Mouse (Mus musculus) telencephalon, adult 2 months (tissue): ENCODE measurements around the gene Taf4.
A peak's percentile ranks its signal among the peaks of the same experiment; 100 is the strongest.

Experiments
- DNase-seq: peaks from one replicate; pipeline ENCODE4 v3.0.0-alpha.2; 2011; ENCODE audit warnings: low read depth, low spot score

The Taf4 gene

DNA sequence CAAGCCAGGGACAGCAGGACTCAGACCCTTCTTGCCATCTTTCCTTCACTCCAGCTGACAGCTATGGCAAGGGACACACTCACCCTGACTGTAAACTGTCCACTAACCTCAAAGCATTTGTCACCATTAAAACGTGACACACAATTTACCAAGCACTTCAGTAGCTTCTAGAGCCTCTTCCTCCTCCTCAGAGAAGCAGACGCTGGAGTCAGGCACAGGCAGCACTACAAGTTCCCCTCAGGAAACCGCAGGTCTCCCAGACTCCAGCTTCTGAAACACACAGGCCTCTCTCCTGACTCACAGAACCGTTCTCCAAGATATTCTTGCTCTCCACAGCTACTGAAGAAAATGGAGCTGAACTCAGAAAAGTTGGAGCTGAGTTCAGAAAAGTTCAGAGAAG is 39.4 kb downstream of the Taf4 start:
- DNase-seq, result no peak

DNA sequence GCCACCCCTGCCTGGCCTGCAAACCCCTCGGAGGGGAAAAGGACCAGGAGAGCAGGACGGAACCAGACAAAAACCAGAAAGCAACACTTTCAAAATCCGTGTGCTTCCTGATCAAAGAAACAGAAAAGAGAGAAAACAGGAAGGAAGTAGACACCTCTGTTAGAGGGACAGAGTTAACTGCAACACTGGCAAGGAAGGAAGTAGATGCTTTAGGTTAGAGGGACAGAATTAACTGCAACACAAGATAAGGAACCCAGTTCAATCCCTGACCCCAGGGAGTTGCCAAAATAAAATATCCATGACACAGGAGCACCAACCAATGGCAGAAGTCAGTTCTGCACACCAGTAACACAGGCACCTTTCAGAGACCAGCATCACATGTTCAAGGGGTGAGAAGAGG is 42.3 kb downstream of the Taf4 start:
- DNase-seq, result no peak

DNA sequence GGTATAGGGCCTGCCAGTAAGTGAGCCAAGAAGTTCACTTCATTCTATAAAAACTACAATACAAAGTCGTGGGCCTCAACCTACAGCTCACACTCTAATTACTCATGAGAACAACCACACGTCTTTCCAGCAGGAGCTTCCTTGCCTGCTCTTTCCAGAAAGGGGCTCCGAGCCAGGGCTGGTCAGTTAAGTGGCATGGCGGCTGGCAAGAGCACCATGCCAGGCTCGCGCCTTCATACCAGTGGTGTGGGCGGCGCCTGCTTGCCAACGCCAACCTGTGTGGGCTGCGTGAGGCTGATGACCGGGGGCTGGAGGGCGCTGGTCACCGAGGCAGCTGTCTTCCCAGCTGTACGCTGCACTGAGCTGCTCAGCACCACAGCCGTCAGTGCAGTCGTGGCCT is 44.7 kb downstream of the Taf4 start:
- no peak for DNase-seq

DNA sequence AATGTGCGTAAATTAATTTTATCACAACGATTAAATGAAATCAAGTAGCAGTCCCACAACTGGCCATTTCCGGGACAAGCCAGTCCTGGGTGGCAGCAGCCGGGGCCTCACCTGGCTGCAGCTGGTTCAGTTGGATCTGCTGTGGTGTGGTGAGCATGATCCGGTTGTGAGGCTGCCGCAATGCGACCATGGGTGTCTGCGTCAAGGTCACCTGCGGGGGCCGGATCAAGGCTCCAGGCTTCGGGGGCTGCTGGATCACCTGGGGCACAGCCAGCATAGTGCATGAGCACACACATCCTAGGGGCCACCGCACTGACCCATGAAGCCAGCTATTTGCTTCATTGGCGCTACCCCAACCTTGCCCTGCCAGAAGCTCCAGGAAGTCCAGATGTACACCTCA is 47.3 kb downstream of the Taf4 start:
- no peak for DNase-seq

DNA sequence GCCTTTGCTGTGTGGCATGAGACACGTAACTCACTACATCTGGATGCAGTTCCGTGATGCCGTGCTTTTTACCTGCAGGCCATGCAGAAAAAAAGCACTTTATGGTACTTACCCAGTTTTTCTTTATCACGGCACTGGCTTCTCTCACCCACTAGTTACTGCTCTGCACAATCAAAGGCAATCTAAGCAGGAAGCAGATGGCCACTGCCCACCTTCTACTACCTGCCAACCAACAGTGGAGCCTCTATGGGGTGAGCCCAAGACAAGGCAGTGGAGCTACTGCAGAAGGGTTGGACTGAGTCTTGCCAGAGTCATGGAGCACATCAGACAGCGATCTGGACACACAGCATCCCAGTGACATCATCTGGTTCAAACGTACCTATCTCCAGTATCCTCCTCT is 52.4 kb downstream of the Taf4 start:
- peak; percentile 21 for DNase-seq

DNA sequence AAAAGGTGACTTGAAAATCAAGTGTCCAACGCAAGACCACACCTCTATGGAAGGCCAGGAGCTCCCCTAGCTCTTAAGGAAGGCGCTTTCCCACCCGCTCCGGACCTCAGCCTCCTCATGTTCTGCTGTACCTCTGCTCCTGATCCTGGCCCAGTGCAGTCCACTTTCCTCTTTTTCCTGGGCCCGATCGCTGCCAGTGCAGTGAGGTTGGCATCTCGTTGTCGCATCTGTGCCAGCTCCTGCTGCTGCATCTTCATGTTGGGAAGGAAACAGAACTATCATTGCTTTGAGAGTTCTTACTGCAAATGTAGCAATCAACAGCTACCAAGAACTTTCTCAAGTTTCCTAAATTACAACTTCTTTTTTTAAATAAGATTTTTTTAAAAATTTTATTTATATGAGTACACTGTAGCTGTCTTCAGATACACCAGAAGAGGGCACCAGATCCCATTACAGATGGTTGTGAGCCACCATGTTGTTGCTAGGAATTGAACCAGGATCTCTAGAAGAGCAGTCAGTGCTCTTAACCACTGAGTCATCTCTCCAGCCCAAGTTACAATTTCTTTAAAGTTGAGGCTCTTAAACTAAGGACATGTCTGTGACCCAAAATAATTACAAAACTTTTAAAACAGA is 55.3 kb downstream of the Taf4 start:
- no peak for DNase-seq

DNA sequence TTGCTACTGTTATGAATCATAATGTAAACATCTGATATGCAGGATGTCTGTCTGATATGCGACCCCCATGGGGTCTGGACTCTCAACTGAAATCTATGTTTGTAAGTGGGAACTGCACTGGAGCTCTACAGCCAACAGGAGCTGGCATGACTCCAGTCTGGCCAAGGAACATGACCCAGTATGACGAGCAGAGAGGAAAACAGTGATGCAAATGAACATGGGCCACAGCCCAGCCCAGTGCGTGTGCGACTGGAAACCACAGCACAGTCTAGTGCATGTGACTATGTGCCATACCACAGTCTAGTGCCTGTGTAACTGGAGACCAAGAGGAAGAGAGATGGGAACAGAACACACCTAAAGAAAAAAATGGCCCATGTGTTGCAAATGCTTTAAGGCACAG is 56.4 kb downstream of the Taf4 start:
- no peak for DNase-seq

DNA sequence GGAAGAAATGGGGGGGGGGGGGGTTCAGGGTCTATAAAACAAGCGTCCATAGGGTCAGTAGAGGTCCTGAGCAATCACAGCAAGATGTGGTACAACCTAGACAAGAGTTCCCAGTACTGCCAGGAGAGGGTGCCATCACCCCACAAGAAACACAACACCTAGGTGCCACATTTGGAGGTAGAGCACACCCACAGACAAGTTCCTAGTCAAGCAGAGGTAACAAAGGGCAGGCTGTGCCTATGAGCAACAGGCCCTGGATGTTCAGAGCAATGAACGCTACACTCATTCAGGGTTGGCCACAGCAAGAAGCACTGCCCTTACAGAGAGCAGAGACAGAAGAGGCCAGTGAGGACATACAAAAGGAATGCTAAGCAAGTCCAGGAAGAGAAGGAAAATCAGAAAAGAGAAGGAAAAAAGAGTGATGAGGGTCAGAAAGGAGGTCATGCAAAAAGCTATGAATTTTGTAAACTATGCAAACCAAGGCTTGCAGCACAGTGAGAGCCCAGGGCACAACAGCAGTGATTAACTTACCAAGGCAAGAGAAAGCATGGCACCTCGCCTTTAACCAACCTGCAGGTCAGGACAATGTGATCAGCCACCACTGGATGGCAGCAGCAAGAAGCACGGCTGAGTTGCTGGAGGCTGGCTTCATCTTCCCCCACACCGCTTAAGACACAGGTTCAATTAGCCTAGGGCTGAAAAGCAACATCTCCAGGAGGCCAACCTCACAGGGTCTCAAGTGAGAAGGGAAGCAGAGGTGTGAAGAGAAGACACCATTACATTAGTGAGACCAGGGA is 59.4 kb downstream of the Taf4 start:
- DNase-seq, result peak; percentile 26

DNA sequence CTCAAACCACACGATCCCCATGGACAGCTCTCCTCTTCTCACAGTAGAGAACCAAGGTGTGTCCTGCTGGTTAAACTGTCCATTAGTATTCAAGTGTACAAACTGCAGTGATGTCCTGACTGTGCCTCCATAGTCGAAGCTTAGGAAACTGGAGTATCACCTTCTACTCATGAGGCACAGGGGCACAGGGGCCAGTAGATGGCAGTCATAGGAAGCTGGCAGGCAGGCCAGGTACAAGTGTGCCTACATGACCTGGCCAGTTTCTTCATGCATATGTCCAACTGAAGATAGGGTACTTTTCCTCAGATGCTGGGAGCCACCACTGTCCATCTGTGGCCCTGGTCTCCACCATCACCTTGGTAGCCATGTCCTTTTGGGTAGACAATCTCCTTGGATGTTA is 62.2 kb downstream of the Taf4 start:
- DNase-seq, result no peak

DNA sequence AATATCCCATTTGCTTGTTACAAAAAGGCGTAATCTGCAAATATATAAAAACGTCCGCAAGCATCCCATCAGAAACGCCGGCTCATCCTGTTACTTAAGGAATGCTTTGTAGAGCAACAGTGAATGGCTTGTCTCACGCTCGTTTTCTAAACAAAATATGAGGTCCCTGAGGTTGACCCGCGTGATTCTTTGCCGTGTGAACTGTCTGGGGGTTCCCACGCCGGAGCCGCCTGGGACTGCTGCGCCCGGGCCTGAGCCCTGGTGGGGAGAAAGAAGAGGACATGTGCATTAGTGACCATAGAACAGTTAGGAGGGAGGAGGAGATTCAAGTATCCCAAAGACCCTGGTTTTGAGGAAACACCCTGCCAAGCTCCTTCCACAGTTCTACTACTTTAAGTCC is 63.1 kb downstream of the Taf4 start:
- DNase-seq, result no peak

DNA sequence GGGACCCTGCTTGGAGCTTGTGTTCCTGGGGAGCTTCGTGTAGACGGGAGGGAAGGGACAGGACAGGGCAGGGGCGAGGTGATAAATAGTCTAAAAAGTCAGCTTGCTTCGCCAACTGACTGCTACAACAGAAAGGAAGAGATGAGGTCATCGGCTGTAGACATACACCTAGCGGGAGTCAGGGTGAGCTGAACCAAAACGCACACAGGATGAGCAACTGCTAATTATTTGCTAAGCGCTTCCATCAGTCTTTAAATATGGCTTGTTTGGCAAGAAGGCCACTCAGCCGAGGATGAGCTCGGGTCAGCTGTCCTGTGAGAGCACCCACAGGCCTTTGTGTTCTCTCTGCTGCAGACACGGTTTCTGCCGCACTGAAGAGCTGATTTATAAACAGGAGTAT is 63.5 kb downstream of the Taf4 start:
- DNase-seq, result no peak

DNA sequence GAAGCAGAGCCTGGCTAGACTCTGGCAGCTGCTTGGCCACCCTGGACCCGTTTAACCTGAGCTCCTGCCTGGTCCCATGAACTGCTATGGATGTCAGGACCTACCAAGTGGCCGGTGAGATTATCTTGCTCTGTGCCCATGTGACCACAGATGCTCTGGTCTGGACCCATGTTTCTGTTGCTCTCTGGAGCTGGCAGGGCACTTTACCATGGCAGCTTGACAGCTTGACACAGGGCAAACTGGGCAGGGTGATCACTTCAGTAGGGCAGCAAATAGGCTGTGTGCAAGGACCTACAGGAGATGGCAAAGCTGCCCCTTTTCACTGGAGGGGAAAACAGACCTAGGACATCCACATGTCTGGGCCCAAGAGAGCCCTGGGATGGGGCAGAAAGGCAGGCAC is 79.5 kb downstream of the Taf4 start:
- no peak for DNase-seq

DNA sequence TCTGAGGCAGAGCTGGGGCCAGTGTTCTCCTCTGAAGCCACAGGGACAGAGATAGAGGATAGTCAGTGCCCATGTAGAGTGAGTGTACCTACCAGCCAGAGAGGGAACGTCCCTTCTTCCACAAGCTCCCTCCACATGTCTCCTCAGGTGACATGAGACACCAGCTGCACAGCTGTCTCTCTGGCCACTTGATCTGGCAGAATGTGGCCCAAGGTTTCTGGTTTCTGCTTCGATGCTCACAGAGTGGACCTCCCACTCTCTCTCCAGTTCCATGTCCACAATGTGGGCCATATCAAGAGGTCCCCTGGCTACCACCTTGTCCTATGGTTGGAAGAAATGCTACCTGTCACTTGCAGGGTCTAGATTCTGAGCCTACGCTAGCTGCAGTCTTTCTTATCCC is 85.4 kb downstream of the Taf4 start:
- no peak for DNase-seq

DNA sequence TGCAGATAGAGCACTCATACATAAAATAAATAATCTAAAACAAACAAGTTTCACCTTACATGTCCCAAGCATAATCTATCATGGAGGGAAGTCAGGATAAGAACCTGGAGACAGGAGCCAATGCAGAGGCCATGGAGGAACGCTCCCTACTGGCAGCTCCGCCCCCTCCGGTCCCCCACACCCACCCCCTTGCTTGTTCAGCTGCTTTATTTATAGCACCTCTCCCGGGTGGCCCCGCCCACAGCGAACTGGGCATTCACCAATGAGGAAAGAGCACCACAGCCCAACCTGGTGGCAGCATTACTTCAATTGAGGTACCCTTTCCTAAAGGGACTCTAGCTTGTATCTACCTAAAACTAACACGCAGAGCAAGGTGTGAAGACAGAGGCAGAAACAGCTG is 91.9 kb downstream of the Taf4 start:
- no peak for DNase-seq

DNA sequence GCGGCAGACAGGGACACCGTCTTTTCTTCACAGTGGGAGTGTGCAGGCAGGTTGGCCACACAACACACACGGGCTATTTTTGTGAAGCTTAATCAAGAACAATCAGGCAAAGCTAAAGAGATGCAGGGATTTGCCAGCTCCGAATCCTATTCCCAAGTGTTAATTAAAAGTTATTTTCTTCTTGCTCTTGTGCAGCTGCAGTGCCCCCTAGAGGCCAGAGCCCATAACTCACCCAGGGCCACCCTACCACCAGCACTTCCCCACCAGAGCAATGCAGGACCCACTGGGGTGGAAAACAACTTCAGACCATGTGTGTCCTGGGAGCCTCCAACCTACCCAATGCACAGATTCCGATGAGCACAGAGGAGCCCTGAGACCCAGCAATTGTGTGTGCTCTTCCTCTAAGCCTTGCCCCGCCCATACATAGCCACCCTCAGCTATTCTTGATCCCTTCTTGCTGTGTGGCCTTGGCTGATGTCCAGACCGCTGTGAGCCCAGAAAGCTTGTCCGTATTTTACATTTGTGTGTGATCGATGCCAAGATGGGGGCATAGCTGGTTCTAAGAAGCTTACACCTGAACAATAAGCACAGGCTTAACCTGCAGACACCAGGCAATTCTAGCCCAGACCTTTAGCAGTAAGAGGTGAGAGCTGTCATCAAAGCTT is 98.8 kb downstream of the Taf4 start:
- DNase-seq, result no peak

DNA sequence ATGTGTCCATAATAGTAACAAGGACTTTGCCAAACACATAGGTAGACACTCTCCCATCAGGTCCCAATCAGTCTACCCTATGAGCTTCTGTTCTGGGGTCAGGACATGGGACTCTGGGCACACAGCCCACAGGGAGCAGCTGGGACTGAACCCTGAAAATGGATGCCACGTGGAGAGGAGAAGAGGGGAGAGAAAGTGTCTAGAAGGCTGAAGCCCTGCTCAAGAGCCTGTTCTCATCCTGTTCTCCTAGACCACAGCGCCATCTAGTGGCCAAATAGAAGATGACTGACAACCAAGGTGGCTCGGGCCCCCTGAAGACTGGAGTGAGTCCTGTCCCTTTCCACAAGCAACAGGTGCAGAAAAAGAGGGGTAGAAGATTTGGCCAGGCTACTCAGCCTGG is 101.3 kb downstream of the Taf4 start:
- peak; percentile 54 for DNase-seq

DNA sequence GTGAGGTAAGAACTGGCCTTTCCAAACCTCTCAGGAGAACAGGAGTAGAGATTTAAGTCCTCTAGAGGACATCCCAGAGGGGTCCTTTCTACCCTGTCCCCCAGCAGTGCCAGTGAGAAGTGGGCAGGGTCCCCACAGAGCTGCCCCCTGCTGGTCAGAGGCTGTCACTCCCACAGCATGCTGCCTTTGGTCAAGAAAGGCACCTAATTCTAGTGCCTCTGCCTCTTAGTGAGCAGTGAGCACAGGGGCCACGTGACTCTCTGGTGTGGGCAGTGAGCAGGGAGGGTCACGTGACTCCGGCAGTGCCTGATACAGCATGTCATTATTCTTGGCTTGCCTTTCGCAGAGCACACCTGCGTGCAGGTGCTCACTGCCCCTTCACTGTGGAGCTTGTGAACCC is 103.1 kb downstream of the Taf4 start:
- DNase-seq, result no peak

DNA sequence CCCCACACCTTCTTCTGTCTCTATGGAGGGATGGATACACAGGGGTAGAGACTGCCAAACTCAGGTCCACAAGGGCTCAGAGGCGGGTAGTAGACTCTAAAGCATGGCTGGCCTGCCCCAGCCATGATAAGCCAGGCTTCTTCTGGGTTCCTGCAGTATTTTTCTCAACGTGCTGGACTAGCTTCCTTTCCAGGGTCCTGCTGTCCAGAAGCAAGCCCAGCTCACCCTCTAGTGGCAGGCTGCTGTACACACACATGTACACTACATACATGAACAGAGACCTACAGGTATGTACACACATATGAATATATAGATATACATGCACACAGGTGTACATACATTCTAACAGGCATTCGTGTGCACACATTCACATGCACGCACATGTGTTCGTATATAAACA is 103.7 kb downstream of the Taf4 start:
- no peak for DNase-seq

DNA sequence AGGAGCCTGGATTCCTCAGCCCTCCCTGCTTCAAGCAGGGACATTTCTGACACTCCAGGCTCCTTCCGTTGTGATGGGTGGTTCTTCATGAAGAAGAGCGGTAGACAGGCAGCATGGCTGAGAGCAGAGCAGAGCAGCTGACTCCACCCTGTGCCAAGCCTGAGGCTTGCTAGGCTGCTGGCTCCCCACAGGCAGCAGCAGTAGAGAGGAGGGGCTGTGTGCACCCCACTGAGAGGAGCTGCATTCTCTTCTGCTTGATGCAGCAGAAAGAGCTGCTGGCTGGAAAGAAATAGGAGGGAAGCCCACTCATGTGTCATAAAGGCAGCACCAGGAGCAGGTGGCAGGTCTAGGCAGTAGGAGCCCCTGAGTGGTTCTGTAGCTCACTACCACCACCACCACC is 106.6 kb downstream of the Taf4 start:
- peak; percentile 55 for DNase-seq

DNA sequence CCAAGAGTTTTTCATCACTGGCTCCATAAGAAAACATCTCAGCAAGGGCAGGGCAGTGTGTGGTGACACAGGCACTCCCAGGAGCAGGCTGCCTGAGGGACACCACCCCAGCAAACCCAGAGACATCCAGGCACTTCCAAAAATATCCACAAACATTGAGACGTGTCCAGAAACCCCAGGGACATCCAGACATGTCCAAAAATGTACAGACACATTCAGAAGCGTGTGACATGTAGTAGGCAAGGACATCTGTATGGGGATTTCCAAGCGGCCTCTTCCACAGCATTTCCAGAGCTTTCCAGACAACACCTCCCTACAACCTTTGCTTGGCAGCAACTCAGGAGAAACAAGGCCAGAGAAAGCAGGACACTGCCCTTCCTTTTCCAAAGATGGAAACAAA is 108.8 kb downstream of the Taf4 start:
- DNase-seq, result no peak

DNA sequence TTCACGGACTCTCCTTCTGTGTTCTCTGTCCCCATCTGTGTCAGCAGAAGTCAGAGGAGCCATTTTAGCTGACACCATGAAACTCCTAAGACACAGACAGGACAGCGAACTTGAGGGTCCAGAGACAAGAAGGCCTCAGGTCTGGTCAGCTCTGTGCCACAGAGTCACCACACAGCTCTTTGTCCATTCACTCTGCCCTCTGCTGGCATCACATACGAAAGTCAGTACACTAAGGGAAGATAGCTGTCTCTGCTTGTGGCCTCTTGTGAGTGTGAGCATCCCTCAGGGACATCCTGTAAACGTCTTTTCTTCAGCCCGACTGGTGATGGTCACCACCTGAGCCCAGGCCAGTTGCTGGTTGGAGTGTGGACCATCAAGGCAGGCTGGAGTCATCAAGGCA is 111.3 kb downstream of the Taf4 start:
- DNase-seq, result no peak

DNA sequence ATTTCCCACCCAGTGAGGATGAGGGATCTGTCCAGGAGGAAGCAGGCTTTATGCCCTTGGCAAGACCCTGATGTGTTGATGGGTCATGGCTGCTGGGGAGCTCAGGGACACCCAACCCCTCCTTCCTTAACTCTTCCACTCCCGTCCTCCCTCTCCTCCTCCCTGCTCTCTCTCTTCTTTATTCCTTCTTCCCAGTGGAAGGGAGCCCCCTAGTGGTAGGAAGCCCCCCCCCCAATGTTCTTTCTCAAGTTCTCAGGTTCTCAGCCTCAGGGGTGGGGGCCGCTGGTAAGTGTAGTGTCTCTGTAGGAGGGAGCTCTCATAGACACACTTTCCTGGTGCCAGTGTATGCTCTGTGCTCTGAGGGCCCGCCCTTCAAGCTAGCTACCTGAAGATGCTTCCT is 113.2 kb downstream of the Taf4 start:
- DNase-seq, result no peak

DNA sequence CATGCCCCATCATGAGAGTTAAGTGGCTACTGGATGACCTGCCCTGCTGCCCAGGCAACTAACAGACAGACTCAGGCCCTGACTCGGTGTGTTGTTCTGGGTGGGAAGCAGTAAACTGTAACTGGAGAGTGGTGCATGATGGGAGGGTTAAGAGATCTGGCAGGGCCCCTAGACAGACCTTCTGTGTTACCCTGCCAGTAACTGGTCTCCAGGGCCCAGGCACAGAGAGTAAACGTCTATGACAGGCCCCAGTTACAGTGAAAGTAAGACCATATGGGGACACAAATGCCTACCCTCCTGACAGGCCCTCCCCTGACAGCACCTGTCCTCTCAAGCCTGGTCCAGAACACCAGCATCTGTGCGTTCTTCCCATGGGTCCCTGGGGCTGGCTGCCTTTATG is 113.8 kb downstream of the Taf4 start:
- no peak for DNase-seq
